Mouse (Mus musculus) kidney, adult 9 months (tissue): Measurements from ENCODE around the gene Kif26b.

Experiments used
- DNase-seq: peaks from one replicate; pipeline ENCODE4 v3.0.0; 2022

The Kif26b gene

DNA sequence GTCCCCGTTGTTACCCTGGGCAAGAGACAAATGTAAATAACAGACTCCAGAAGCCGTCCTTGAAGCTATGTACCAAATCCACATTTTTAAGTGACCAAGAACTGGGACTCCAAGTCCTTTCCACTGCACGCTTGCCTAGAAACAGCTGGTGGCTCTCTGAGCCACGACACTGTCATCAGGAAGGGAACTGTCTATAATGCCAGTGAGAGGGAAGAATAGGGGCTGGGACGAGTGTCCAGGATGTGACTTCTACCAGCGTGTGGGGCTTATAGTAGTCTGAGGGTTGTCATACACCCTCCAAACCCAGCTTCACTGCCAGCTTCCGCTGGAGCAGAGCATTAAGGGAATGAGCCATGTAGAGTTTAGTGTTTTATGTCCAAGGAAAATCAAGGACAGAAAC, 138.9 kb downstream of the Kif26b start:
- no peak for DNase-seq

DNA sequence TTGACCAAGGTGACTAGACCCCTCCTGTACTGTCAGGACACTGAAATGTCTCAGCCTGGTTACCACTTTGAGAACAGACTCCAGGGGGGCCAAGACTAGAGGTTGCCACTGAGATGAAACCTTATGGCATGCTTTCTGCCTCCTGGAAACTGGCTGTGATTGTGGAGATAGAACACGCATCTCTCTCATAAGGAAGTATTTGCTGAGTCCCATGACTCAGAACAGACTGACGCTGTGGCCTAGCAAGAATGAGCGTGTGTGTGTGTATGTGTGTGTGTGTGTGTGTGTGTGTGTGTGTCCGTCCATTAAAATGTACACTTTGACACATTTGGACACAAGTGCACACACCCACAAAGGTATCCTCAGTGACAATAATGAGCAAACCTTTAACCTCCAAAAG, 140.0 kb downstream of the Kif26b start:
- peak; percentile 19 for DNase-seq

DNA sequence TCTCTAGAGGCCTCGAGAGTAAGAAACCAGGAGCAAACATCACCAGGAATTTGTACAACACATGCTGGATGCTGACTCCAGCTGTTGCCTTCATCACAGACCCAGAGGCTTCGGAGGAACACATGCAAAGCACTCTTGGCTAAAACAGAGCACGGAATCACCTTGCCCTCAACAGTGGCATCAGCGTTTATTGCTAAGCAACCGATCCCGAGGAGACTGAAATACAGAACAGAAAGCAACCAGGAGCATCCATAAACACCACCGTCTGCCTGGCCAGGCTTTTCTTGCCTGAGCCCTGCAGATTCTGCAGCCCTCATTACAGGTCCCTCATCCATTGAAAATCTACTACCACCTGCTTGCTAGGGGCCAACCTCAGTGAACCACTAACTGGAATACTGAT, 144.1 kb downstream of the Kif26b start:
- DNase-seq = no peak

DNA sequence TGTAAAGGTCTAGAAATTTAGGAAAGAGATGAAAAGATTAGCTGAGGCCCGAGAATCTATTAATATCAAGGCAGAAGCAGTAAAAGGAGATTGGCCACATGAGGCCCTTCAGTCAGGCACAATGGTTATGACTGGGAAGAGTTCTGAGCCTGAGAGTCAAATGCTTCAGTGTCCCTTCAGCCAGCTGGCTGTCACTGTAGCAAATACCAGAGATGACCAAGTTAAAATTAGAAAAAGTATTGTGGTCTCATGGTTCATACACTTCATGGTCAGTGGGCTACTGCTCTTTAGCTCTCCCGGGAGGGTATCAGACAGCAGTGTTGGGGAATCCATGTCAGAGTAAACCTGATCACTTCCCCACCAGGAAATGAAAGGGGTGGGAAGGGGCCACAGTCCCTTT, 144.6 kb downstream of the Kif26b start:
- DNase-seq = no peak

DNA sequence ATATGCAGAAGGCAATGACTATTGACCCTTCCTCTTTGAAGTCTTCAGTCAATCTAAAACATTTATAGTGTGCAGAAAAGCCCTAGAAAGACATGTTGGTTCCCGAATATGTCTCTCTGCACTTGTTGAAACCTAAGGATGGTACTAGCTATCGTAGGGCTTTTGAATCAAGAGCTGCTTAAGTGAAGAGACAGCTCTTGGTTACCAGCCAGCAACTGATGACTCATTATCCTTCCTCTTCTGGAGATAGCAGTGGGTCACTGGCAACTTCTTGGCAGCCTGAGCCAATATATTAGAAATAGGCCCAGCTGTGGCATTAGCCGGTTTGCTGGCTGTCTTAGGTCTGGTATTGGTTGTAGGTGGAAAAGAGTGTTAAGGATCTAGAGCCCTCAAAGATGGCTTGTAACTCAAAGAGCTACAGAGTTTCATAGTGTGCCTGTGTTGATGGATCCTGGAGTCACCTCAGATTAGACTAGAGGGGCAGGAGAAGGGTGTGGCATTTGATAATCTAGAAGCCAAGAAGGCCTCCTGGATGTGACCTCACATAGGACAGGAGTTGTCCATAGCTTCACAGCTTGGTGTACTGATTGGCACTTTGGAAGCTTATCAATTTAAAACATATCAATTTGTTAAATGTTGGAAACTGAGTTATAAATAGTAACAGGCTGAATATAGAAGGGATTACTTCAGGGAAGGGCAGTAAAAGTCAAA, 146.8 kb downstream of the Kif26b start:
- DNase-seq = peak; percentile 11

DNA sequence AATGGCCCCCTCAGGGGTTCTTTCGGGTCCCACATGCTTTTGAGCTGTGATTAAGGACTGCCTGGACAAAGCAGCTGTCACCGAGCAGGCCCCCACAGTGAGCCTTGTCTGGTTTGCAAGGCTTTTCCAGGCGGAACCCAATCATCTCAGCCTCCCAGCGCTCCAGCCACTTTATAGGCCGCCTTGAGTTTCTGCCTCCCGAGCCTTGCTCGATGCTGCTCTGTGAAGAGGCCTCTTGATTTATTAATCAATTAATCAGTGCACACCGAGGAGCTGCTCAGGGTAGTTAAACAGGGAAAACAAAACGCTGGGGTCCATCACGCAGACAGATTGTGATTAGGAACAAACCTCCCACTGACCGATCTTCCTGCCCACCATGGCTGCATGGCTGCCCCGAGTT, 148.2 kb downstream of the Kif26b start:
- no peak for DNase-seq

DNA sequence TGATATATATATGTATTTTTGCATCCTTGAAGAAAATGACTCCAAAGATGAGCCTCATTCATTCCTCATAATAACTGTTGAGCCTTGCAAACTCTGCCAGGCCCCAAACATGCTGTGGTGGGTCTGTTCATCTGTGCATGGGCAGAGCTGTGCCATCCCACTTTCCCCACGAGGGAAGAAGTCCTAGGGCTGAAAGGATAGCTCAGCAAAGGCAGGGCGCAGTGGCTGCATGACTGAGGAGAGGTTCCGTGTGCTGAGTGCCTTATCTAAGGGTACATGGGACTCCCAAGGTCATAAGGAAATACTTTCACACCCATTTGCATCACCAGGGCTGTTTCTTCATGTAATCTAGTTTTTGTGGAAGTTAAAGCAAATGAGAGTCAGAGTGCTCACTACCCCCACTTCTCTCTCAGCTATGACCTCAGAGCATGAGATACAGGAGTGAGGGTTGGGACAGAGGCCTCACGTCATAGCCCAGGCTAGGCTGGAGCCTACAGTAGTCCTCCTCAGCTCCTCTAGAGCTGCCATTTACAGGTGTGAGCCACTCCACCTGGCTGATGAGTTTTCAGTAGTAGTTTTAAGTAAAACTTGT, 148.8 kb downstream of the Kif26b start:
- no peak for DNase-seq

DNA sequence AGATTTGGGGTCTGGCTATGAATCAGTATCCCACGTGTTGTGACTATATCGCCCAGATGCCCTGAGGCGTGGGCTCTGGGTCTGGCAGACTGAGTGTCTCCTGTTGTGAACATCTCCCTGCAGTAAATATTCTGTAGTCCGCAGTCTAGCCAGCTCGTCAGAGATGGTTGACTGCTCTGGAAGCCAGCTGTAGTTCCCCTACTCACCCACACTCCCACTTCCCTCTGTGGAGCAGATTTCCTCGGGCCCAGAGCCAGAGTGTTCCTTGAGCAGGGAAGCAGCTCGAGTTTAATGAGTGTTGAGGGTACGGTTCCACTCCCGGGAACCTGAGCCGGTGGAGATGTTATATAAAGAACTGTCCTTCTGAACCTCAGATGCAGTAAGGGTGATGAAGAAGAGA, 154.7 kb downstream of the Kif26b start:
- peak; percentile 13 for DNase-seq

DNA sequence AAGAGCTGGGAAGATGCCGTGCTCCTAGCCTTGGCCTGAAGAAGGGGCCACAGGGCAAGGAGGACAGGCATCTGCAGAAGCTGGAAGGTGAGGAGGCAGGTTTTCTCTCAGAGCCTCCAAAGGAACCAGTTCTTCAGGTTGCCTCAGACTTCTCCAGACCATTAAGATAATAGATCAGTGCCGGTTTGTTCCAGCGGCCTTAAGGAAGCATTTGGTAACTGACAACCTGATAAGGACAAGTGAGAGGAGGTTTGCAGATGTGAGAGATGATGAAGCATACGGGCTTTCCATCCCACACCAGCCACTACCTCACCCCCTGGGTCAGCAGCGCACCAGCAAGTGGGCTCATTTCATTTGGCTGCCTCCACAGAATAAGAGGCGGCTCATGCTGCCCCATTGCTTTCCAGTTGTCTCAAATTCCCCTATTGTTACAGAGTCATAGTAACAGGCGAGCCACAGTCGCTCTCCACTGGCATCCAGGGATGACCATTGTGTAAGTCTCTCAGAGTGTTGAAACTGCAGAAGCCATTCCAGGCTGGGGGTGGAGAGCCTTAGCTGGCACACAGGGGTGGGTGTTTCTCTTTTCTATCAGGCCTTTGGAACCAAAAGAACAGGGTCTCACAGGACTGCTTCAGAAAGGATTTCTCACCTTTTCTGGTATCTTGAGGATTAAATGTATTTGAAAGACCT, 156.2 kb downstream of the Kif26b start:
- no peak for DNase-seq

DNA sequence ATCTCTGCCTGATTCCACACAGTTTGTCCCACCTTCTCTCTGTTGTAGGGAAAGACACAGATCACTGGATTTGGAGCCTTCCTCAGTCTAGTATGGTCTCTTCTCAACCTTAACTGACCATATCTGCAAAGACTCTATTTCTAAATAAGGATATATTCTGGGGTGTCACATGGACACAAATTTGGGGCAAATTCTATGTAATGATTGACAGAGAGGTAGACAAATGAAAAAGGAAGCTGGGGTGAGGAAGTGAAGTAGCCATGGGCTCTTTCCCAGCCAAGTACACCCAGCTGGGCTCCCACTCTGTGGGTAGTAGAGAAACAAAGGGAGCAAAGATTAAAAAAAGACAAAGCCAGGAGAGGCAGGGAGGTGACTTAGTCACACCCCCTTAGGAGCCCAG, 158.0 kb downstream of the Kif26b start:
- no peak for DNase-seq

DNA sequence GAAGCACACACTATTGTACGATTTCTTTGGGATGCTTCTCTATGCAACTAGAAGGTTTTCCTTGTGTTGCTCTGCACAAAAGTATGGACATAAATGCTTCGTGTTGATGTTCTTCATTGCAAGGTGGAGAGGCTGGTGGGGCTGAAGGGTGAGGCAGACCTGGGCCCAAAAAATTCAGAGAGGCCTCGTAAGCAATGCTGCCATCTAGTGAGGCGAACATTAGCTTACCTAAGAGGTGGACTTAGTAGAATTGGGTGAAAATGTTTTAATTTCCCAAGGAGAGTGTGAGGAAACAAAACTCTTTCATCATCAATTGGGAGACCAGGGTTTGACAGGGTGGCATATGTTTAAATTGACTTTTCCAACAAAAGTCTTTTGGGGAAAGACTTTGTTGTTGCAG, 160.6 kb downstream of the Kif26b start:
- no peak for DNase-seq

DNA sequence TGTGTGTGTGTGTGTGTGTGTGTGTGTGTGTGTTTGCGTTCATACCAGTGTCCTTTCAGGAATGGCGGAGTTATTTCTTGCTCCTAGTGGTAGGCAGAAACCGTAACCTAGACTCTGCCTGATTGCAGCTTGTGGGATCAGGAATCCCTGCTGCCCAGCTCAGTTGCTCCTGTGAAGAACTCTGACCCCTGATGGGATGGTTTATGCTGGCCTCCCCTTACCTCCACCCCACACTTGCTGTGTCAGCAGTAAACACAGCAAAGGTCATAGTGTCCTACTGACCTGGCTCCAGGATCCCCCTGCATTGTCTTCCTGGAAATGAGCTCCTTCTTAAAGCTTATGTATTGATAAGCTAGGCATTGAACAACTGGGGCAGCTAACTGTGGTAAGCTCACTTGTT, 162.8 kb downstream of the Kif26b start:
- DNase-seq = no peak

DNA sequence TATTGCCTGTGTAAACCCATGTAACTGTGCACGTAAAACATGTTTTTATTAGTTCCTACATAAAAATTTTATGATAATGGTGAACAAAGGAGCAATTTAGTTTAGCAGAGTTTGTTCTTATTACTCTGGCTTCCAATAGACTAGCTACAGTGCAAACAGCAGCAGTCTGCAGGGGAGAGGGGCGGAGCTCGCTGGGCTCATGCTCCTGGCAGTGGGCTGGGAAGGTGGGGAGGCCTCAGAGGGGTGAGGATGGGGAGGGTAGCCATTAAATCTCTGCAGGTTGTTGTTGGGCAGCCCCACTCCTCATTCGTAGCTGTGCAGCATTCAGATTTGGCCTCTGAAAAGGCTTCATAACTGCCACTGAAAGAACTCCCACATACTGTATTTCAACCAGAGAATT, 171.2 kb downstream of the Kif26b start:
- no peak for DNase-seq

DNA sequence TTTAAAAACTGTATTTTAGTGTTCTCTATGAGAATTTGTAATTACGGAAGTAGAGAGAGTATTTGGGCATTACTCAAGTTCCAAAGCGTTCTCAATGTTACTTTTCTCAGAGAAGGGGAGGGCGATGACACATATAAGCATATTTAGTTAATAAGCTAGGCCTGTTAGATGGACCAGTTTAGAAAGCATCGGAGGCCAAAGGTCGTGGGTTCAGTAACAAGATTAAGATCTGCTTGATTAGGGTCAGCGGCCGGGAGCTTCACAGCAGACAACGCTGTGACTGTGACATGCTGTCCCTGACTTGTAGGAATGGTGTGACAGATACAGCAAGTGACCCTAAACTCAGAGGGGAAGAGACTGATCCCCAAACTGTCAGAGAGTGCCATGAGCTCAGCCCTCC, 174.6 kb downstream of the Kif26b start:
- DNase-seq = no peak

DNA sequence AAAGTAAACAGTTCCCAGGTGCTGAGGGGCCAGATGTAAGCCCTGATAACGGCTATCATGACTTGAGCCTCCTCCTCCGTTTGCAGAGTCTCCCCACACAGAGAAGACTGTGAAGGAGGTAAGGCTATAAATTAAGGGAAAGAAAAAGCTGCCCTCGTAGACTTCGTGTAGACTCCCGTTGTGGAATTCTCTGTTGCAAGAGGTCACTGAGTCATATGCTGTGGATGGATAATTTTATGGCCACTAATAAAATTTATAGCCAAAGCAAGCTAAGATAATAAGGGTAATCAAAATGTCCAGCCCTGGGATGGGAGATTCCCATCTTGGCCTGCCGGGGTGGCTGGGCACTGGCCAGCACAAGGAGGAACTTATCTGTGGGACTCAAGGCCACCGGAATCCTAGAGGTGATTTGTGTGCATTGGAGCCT, 179.0 kb downstream of the Kif26b start:
- peak; percentile 24 for DNase-seq

DNA sequence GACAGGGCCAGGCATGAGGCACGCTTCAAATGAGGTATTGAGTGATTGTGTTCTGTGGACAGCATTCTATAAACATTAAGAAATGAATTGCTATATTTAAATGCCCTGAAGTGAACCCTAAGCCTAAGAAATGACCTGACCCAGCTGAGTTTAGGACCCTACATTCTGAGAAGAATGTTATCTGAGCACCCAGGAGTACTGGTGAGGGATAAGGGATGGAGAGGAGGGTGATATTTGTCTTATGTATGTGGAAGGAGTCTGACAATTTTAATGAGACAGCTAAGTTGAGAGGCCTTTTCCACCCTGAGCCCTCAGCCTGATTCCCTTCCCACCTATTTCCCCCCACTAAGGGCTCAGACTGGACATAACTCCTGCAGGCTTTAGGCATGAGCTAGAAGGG, 179.4 kb downstream of the Kif26b start:
- DNase-seq = no peak

DNA sequence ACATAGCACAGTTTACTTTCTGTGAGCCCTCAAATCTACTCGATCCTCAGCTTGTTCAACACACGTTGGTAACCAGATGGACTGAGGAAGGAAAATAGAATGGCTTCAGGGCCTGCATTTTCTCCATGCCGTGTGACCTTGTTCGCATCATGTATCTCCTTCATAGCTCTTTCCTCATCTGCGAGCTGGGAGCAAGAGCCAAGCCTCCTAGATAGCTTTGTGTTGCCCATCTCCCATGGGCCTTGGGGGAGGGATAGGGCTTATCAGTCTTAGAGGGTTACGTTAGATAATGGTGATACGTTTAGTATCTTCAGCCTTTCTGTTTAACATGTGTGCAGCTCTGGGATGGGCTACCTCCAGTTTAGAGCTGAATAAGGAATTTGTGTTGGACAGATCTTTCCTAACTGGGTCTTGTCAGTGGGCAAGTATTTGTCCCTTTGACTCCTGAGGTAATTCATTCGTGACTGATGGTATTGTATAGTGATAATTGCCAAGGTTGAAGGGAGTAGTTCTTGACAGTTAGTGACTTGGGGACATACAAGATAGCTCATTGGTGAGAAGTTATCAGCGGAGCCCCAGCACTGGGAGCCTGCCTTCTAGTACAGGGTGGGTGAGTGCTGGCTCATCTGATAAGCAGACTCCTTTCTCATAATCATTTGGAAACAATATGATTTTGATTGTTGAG, 183.4 kb downstream of the Kif26b start:
- no peak for DNase-seq

DNA sequence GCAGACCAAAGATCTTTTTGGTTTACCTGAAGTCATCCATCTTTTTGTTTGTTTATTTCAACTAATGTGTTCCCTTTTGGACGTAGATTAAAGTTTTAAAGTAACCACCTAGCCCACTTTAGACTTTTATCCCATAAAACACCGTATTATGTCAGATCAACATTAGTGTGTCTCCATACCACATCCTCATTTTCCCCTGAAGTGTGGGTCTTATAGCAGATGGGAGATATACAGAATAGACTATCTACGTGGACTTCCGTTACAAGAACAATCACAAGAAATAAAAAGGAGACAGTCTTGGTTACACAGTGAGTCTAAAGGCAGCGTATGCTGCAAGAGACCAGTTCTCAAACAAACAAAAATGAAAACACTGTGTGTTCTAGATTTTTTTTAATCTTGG, 185.3 kb downstream of the Kif26b start:
- no peak for DNase-seq

DNA sequence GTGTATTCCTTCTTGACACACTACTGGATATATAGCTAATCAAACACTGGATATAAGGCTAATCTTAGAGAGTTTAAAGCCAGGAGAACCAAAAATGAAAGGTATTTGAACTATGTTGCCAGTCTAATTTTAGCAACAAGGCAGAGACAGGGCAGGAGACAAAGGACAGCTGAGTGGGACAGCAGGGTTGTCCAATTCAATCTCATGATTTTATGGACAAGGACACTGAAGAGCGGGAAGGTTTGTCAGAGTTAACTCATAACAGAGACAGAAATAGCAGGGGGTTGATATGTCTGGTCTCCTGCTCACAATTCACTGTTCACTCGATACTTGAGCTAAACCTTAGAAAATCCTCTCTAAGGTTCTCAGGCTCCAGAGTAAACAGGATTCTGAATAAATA, 187.5 kb downstream of the Kif26b start:
- no peak for DNase-seq

DNA sequence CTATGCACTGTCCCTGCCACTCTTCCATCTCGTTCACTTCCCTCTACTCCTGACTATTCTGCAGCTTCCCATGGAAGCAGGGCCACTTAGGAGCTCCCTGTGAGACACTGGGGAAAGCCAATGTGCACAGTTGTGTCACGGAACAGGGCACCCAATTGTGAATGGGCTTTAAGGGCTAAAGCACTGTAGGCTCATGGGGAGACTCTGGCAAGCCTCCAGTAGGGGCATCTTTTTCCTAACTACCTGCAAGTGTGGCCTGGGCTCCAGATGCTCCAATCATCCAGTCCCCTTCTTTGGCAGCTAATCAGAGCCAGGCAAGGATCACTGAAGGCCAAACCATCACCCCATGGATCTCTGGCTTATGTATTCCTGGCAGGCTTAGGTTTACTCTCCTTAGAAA, 191.9 kb downstream of the Kif26b start:
- no peak for DNase-seq

DNA sequence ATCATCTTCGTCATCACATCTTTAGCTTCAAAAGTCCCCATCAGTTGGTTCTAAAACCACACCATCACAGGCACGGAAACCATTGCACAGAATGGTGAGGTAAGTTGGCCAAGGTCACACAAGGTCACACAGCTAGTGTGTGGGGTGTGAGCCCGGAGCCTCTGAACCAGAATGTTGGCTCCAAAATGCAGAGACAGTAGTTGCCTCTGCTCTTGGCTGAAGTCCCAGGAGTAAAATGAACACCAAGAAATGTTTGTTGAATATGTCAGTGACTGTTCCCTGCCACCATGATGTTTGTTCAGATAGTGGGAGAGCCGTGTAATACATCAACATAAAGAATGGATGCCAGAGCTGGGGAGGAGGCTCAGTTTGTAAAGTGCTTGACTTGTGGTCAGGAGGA, 193.9 kb downstream of the Kif26b start:
- no peak for DNase-seq

DNA sequence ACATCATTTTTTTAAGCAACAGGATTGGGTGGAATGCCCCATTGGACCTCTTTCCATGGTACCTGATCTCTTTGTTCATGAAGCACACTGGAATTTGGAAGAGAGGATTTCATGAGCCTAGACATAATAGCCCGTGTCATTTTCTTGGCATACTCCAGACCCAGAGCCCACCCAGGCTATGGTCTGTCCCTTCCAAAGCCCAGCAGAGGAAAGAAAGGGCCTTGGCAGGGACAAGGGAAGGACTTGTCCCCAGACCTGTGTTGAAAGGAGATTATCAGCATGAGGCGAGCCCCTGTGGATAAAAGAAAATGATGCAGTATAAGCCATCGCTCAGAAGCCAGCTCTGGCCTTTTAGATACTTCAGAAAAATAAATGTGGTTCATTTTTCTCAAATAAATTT, 196.6 kb downstream of the Kif26b start:
- DNase-seq = no peak

DNA sequence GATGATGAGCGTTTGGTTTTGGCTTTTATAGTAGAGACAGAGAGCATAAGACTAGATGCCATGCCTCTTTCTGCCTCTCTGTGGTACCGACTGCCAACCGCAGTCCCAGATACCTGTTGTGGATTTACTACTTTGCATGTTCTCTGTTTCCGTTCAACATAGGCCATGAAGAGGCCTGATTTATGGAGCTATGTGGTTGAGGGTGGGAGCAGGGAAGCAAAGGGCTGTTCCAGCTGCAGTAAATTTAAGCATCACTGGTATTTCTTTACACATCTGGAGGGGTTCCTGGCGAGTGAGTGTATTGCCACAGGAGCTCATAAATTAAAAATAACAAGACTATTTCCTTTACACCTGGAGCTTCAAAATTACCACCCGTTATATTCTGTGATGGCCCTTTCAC, 199.3 kb downstream of the Kif26b start:
- DNase-seq = no peak

DNA sequence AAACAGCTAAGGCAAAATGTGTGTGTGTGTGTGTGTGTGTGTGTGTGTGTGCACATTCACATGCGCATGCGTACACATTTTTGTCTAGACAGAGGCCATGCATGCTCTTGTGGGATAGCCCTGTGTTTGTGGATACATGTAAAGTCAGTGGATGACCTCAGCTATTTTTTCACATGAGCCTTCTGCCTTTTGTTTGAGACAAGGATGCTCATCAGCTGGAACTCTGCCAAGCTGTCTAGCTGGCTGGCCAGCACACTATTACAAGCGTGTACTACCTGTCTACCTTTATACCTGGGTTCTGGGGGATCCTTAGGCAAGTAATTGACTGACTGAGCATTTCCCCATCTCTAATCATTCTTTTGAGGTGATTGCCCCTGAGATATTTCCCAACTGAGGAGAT, 201.3 kb downstream of the Kif26b start:
- no peak for DNase-seq
